Mouse (Mus musculus) testis, postnatal 10 days (tissue): Measurements from ENCODE around the gene Atg16l2.

Experiments
- DNase-seq: peaks from one replicate; pipeline ENCODE4 v3.0.0; 2021; ENCODE audit warnings: low spot score

Atg16l2 gene

GRCm38 (mm10) chr7:101292086-101292485 lies 10.0 kb downstream of the Atg16l2 start:
- DNase-seq: peak; percentile 33

GRCm38 (mm10) chr7:101291641-101292040 lies 10.4 kb downstream of the Atg16l2 start:
- DNase-seq: peak; percentile 37

GRCm38 (mm10) chr7:101291211-101291610 lies 10.8 kb downstream of the Atg16l2 start:
- peak; percentile 31 for DNase-seq

GRCm38 (mm10) chr7:101290401-101290800 lies 11.7 kb downstream of the Atg16l2 start:
- peak; percentile 37 for DNase-seq

- DNase-seq: peak; percentile 83
These were observed 13.6 kb downstream of the Atg16l2 start for GRCm38 (mm10) chr7:101288436-101288835.

GRCm38 (mm10) chr7:101287820-101288219 lies 14.2 kb downstream of the Atg16l2 start:
- no peak for DNase-seq

GRCm38 (mm10) chr7:101286891-101287290 lies 15.2 kb downstream of the Atg16l2 start:
- no peak for DNase-seq

- DNase-seq: no peak
These were observed 17.5 kb downstream of the Atg16l2 start for GRCm38 (mm10) chr7:101284504-101284903.

- DNase-seq: no peak
These were observed 19.3 kb downstream of the Atg16l2 start for GRCm38 (mm10) chr7:101282721-101283120.

GRCm38 (mm10) chr7:101272466-101273160 lies 29.4 kb downstream of the Atg16l2 start:
- DNase-seq: no peak

- DNase-seq: no peak
These were observed 30.4 kb downstream of the Atg16l2 start for GRCm38 (mm10) chr7:101271602-101272001.

- DNase-seq: no peak
These were observed 34.4 kb downstream of the Atg16l2 start for GRCm38 (mm10) chr7:101267457-101268259.

- no peak for DNase-seq
These were observed 38.5 kb downstream of the Atg16l2 start for GRCm38 (mm10) chr7:101263511-101263910.

- no peak for DNase-seq
These were observed 40.0 kb downstream of the Atg16l2 start for GRCm38 (mm10) chr7:101261941-101262546.

- no peak for DNase-seq
These were observed 43.6 kb downstream of the Atg16l2 start for GRCm38 (mm10) chr7:101258482-101258881.

GRCm38 (mm10) chr7:101253071-101253470 lies 49.0 kb downstream of the Atg16l2 start:
- no peak for DNase-seq

- DNase-seq: no peak
These were observed 52.9 kb downstream of the Atg16l2 start for GRCm38 (mm10) chr7:101249173-101249572.

GRCm38 (mm10) chr7:101248760-101249159 lies 53.3 kb downstream of the Atg16l2 start:
- DNase-seq: no peak

GRCm38 (mm10) chr7:101236712-101237473 lies 65.2 kb downstream of the Atg16l2 start:
- DNase-seq: no peak

GRCm38 (mm10) chr7:101232716-101233115 lies 69.3 kb downstream of the Atg16l2 start:
- DNase-seq: no peak

GRCm38 (mm10) chr7:101231458-101231857 lies 70.6 kb downstream of the Atg16l2 start:
- DNase-seq: no peak

GRCm38 (mm10) chr7:101229336-101229735 lies 72.7 kb downstream of the Atg16l2 start:
- DNase-seq: no peak
